Mouse (Mus musculus): ENCODE measurements around the gene Spaca4.

Spaca4 gene

GRCm38 (mm10) chr7:45712022-45712757 lies 13.4 kb downstream of the Spaca4 start:
- no peak for DNase-seq (ENCODE audit: low spot score in 2 of 2)

- DNase-seq (ENCODE audit: low spot score in 2 of 2), result no peak
Measured at GRCm38 (mm10) chr7:45711316-45712021, 14.1 kb downstream of the Spaca4 start.

- no peak for DNase-seq (ENCODE audit: low spot score in 2 of 2)
Measured at GRCm38 (mm10) chr7:45710477-45711191, 15.0 kb downstream of the Spaca4 start.

GRCm38 (mm10) chr7:45709677-45710355 lies 15.8 kb downstream of the Spaca4 start:
- no peak for DNase-seq (ENCODE audit: low spot score in 2 of 2)

- no peak for DNase-seq (ENCODE audit: low spot score in 2 of 2)
Measured at GRCm38 (mm10) chr7:45709036-45709435, 16.6 kb downstream of the Spaca4 start.

- DNase-seq (ENCODE audit: low spot score in 2 of 2), result peak in 1 of 2 experiments; percentile 42
Measured at GRCm38 (mm10) chr7:45708221-45708761, 17.3 kb downstream of the Spaca4 start.

GRCm38 (mm10) chr7:45707375-45707967 lies 18.1 kb downstream of the Spaca4 start:
- peak; percentile 94 for DNase-seq (ENCODE audit: low spot score in 2 of 2)

GRCm38 (mm10) chr7:45706721-45707241 lies 18.8 kb downstream of the Spaca4 start:
- DNase-seq (ENCODE audit: low spot score in 2 of 2), result peak; percentile 88

GRCm38 (mm10) chr7:45705873-45706281 lies 19.7 kb downstream of the Spaca4 start:
- DNase-seq (ENCODE audit: low spot score in 2 of 2), result peak; percentile 58 to 68

GRCm38 (mm10) chr7:45705443-45705864 lies 20.2 kb downstream of the Spaca4 start:
- DNase-seq (ENCODE audit: low spot score in 2 of 2), result no peak

GRCm38 (mm10) chr7:45704730-45705442 lies 20.7 kb downstream of the Spaca4 start, which contains the start of gene Dbp:
Dbp (plus strand) TSS chr7:45705088.
- DNase-seq (ENCODE audit: low spot score in 2 of 2), result peak; percentile 100

GRCm38 (mm10) chr7:45704046-45704559 lies 21.5 kb downstream of the Spaca4 start:
- peak; percentile 61 to 67 for DNase-seq (ENCODE audit: low spot score in 2 of 2)

GRCm38 (mm10) chr7:45703521-45704033 lies 22.0 kb downstream of the Spaca4 start:
- no peak for DNase-seq (ENCODE audit: low spot score in 2 of 2)

- DNase-seq (ENCODE audit: low spot score in 2 of 2), result no peak
Measured at GRCm38 (mm10) chr7:45702809-45703520, 22.6 kb downstream of the Spaca4 start.

GRCm38 (mm10) chr7:45702316-45702715 lies 23.3 kb downstream of the Spaca4 start:
- DNase-seq (ENCODE audit: low spot score in 2 of 2), result no peak

- DNase-seq (ENCODE audit: low spot score in 2 of 2), result no peak
Measured at GRCm38 (mm10) chr7:45701607-45702006, 24.0 kb downstream of the Spaca4 start.

- no peak for DNase-seq (ENCODE audit: low spot score in 2 of 2)
Measured at GRCm38 (mm10) chr7:45701072-45701471, 24.5 kb downstream of the Spaca4 start.

GRCm38 (mm10) chr7:45700301-45701015 lies 25.2 kb downstream of the Spaca4 start:
- DNase-seq (ENCODE audit: low spot score in 2 of 2), result peak; percentile 70 to 77

Measured in spleen, postnatal 36 days (tissue).